Mouse (Mus musculus) embryonic facial prominence, embryonic 13.5 days (tissue): ENCODE measurements around the gene Dab1. TPM values are rescaled to one million over a fixed set of nuclear protein-coding genes. Genes with fewer than 3 reads are reported as not detected.

Experiments used
- ATAC-seq: fragments of 200-750 bp; cut with Nextera tagmentation; 2 replicates; pipeline ENCODE4 v1.8.0; 2017; ENCODE audit warnings: low read depth; ENCODE audit not compliant: insufficient number of reproducible peaks, insufficient read depth, low FRiP score, low TSS enrichment
- H3K27ac ChIP-seq: fragments of 300-500 bp; sonication (generic); 2 replicates; pipeline ENCODE4 v1.5.1; 2015; ENCODE audit warnings: moderate library complexity, mild to moderate bottlenecking, inconsistent platforms
- H3K27me3 ChIP-seq: fragments of 300-500 bp; sonication (generic); 2 replicates; pipeline ENCODE4 v1.6.1; 2015; ENCODE audit warnings: mild to moderate bottlenecking, inconsistent platforms
- H3K36me3 ChIP-seq: fragments of 300-500 bp; sonication (generic); 2 replicates; pipeline ENCODE4 v1.6.1; 2015; ENCODE audit warnings: mild to moderate bottlenecking, inconsistent platforms
- H3K4me1 ChIP-seq: fragments of 300-500 bp; sonication (generic); 2 replicates; pipeline ENCODE4 v1.6.1; 2015; ENCODE audit warnings: inconsistent platforms
- H3K4me2 ChIP-seq: fragments of 300-500 bp; sonication (generic); 2 replicates; pipeline ENCODE4 v1.6.1; 2015; ENCODE audit warnings: moderate library complexity, mild to moderate bottlenecking, inconsistent platforms
- H3K4me3 ChIP-seq: fragments of 300-500 bp; sonication (generic); 2 replicates; pipeline ENCODE4 v1.5.1; 2015; ENCODE audit warnings: mild to moderate bottlenecking, inconsistent platforms
- H3K9ac ChIP-seq: fragments of 300-500 bp; sonication (generic); 2 replicates; pipeline ENCODE4 v1.6.1; 2015; ENCODE audit warnings: mild to moderate bottlenecking, inconsistent platforms
- H3K9me3 ChIP-seq: fragments of 300-500 bp; sonication (generic); 2 replicates; pipeline ENCODE4 v1.6.1; 2016; ENCODE audit warnings: inconsistent platforms
- WGBS: fragments of 180-500 bp; shearing (Covaris S2); methylation state at CpG from one replicate; pipeline ENCODE4 v1.1.7; 2015; ENCODE audit warnings: mixed read lengths; 5-methylcytosine and 5-hydroxymethylcytosine counted together
- polyA plus RNA-seq: library from polyadenylated mRNA; unstranded; fragments of >200 nt; fragmentation: Nextera tagmentation; extraction: Ambion mirVana; gene quantifications from 2 replicates; pipeline ENCODE4 v1.2.1, GENCODE M21; 2015

Dab1 gene
- polyA plus RNA-seq, 1 experiment from 2014 or later = 17.3 TPM

DNA sequence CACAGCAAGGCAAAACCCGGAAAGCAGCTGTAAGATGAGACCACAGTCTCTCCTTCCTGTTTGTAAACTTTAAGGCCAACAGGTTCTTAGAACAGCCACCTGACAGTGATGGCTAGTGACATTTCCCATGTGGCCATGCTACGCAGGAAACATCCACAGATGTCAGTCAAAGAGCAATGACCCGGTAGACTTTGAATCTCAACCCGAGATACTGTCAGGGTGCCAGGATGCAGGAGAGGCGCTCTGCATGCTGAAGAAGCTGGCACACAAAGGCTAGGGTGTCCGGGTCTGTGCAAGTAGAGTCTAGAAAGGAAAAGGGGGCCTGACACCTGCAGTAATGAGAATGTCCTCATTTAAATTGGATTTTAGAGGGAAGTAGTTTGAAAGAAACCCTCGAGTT lies 222.0 kb downstream of the Dab1 start:
- ATAC-seq = no peak
- H3K36me3 ChIP-seq = no peaks in the 10 kb centered on the region
- WGBS = 57% methylated on average over 7 of the region's 7 CpGs
- H3K4me2 ChIP-seq = no peak overlapping the region
- no peak overlapping the region for H3K27ac ChIP-seq
- H3K4me3 ChIP-seq = no peak overlapping the region
- no peak overlapping the region for H3K9ac ChIP-seq
- H3K4me1 ChIP-seq = 0 out of 2 replicates have a peak, but pooled peaks cover 3% of the 10 kb centered on the region
- no peaks in the 10 kb centered on the region for H3K27me3 ChIP-seq
- no peaks in the 10 kb centered on the region for H3K9me3 ChIP-seq

DNA sequence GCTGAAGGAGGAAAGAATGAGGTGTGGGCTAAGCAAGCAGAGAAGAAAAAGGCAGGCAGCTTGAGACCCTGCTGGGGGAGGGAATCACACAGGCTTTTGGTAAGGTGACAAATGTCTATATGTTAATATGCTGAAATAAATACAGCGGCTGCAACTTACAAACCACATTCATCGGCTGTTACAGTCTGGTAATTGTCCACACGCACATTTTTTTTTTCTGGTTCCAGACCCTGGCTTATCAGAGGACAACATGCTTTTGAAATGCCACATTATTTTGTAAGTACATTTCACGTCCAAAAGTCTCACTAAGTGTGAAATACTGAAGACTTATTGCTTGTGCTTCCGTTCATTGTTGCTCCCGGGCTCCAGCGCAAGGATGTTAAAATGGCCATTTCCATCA lies 225.5 kb downstream of the Dab1 start:
- 75% methylated on average over 7 of the region's 7 CpGs for WGBS
- no peaks in the 10 kb centered on the region for H3K36me3 ChIP-seq
- 0 out of 2 replicates have a peak, but pooled peaks cover 3% of the 10 kb centered on the region for H3K4me1 ChIP-seq
- H3K27ac ChIP-seq = no peak overlapping the region
- no peak for ATAC-seq
- H3K9me3 ChIP-seq = no peaks in the 10 kb centered on the region
- H3K4me2 ChIP-seq = no peak overlapping the region
- H3K4me3 ChIP-seq = no peak overlapping the region
- no peaks in the 10 kb centered on the region for H3K27me3 ChIP-seq
- H3K9ac ChIP-seq = no peak overlapping the region

DNA sequence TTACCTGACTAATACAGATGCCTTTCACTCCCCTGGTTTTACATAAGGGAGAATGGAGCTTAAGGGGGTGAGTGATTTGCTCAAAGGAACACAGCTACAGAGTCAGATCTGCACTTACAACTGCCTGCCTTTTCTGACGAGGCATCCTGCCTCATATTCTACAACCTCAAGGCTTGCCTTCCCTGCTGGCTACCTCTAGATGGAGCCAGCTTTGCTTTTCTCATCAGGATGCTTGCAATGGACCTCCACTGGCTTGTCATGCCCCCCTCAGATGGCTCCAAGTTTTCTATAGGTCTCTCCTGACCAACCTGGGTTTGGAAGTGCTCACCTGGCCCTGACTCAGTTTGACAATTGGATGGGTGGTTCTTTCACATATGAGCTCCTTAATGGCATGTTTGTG lies 238.0 kb downstream of the Dab1 start:
- Histone ChIP-seq H3K4me1 (no peaks in the 10 kb centered on the region), H3K36me3 (no peaks in the 10 kb centered on the region), H3K4me3 (no peak overlapping the region), H3K9me3 (no peaks in the 10 kb centered on the region), H3K27ac (no peak overlapping the region), H3K27me3 (no peaks in the 10 kb centered on the region), H3K4me2 (no peak overlapping the region), H3K9ac (no peak overlapping the region)
- 18% methylated on average over 1 of the region's 1 CpGs for WGBS
- no peak for ATAC-seq

DNA sequence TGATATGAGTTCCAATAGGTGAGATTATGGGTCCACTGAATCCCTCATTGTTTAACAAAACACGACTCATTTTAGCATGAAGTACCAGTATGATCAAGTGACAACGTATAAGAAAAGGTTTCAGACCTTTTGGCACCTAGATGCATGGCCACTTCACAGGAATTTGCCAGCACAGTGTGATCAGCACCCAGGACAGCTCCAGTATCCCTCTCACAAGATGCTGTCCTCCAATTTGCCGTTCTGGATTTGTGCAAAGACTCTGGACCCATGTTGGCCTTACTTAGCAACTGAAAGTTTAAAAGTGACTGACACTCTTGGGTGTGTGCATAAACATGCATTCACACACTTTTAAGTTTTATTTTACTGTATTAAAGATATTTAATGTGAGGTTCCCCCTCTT lies 256.4 kb downstream of the Dab1 start:
- Histone ChIP-seq H3K4me1 (peaks cover 5% of the 10 kb centered on the region; the same call in 1 of the 2 replicates), H3K27me3 (no peaks in the 10 kb centered on the region), H3K27ac (no peak overlapping the region), H3K9ac (no peak overlapping the region), H3K4me3 (no peak overlapping the region), H3K36me3 (no peaks in the 10 kb centered on the region), H3K4me2 (no peak overlapping the region), H3K9me3 (no peaks in the 10 kb centered on the region)
- 18% methylated on average over 3 of the region's 3 CpGs for WGBS
- ATAC-seq = no peak

DNA sequence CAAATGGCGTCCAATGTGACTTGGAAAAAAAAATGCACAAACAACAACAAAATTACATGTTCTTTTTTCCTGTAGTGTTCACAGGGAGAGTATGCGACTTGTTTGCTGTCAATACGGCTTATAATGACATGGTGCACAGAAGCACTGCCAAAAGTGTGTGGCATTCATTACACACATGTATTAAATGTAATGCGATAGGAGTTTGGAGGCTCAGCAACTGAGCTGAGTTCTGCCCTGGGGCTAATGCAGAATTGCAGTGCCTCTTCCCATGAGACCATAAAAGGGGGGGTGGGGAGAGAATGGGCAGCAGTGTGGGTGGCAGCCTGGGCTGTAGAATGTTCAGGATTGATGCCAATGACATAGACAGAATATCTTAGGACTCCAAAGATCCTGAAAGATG lies 259.7 kb downstream of the Dab1 start:
- Histone ChIP-seq H3K27ac (no peak overlapping the region), H3K4me1 (peaks cover 5% of the 10 kb centered on the region; the same call in 1 of the 2 replicates), H3K27me3 (no peaks in the 10 kb centered on the region), H3K4me2 (no peak overlapping the region), H3K9me3 (no peaks in the 10 kb centered on the region), H3K4me3 (no peak overlapping the region), H3K9ac (no peak overlapping the region), H3K36me3 (no peaks in the 10 kb centered on the region)
- no peak for ATAC-seq
- WGBS = 12% methylated on average over 4 of the region's 4 CpGs

DNA sequence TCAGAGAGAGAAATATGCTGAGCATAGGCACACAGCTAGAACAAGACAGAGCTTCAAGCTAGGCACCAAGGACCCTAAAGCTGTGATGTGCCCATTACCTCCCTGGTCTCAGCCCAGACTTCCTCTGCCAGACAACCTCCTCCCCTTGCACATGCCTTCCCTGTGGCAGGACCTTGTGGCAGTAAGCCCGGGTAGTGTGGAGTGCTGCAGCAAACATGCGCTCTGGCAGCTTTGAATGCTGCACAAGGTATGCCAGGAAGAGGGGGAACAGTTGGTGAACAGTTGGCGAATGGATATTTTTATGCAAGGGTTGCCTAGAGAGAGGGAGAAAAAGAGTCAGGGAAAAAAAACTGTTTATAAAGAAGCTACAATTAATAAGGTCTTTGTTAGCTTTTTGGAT lies 262.5 kb downstream of the Dab1 start:
- Histone ChIP-seq H3K36me3 (no peaks in the 10 kb centered on the region), H3K27ac (no peak overlapping the region), H3K27me3 (no peaks in the 10 kb centered on the region), H3K4me1 (peaks cover 5% of the 10 kb centered on the region; the same call in 1 of the 2 replicates), H3K4me3 (no peak overlapping the region), H3K4me2 (no peak overlapping the region), H3K9me3 (no peaks in the 10 kb centered on the region), H3K9ac (no peak overlapping the region)
- WGBS = 70% methylated on average over 3 of the region's 3 CpGs
- no peak for ATAC-seq

DNA sequence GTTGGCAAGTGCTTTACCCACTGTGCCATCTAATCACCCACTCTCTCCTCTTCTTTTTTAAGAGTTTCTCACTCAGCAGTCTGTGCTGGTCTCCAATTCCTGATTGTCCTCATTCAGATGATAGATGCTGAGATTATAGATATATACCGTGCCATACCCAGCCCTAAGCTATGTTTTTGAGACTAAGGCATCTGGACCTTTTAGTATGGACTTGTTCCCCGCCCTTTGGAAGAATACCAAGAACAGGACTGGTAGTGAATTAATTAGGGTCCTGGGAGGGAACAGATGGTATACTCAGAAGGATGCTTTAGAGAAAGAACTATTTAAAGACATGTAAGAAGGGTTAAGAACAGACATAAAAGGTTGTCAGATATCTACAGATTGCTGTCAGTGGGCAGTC lies 268.9 kb downstream of the Dab1 start:
- WGBS = 74% methylated on average over 2 of the region's 2 CpGs
- Histone ChIP-seq H3K4me3 (no peak overlapping the region), H3K27ac (no peak overlapping the region), H3K9me3 (no peaks in the 10 kb centered on the region), H3K4me2 (no peak overlapping the region), H3K4me1 (no peaks in the 10 kb centered on the region), H3K9ac (no peak overlapping the region), H3K27me3 (no peaks in the 10 kb centered on the region), H3K36me3 (no peaks in the 10 kb centered on the region)
- ATAC-seq = no peak

DNA sequence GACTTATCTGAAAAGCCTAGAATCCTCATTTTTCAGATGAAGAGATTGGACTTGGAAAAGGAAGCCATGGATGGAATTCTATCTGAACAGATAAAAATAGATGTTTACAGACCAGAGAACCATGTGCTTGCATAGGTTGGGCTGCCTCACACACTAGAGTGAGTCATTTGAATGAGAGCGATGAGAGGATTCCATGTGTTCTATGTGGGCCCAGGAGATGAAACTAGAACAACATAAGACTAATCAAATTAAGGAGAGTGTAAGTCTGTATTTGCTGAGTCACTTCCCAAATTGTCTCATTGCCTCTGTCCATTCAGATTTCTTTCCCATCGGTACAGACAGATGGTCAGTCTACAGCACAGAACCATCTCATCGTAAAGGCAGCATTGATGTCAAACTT lies 270.0 kb downstream of the Dab1 start:
- 89% methylated on average over 3 of the region's 3 CpGs for WGBS
- ATAC-seq = no peak
- no peak overlapping the region for H3K27ac ChIP-seq
- no peak overlapping the region for H3K4me2 ChIP-seq
- no peak overlapping the region for H3K4me3 ChIP-seq
- H3K27me3 ChIP-seq = no peaks in the 10 kb centered on the region
- no peaks in the 10 kb centered on the region for H3K4me1 ChIP-seq
- no peaks in the 10 kb centered on the region for H3K9me3 ChIP-seq
- no peak overlapping the region for H3K9ac ChIP-seq
- no peaks in the 10 kb centered on the region for H3K36me3 ChIP-seq

DNA sequence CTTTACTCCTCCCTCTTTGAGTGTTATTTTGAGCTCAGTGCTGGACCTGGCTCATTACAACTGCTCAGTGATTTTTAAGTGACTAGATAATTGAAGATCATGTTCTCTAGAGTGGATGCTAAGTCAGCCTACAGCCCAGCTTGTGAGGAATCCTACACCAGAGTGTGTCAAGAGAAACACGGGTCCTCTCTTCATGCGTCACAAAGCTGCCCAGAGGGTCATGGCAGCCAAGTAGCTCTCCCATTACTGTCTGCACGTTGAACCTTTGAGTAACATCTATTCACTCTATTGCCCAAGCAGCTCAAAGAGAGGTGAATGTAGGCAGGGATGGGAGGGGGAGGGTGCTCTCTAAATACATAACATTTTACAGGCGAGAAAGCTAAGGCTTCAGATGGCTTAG lies 277.6 kb downstream of the Dab1 start:
- Histone ChIP-seq H3K36me3 (no peaks in the 10 kb centered on the region), H3K4me3 (no peak overlapping the region), H3K9me3 (no peaks in the 10 kb centered on the region), H3K4me2 (no peak overlapping the region), H3K9ac (no peak overlapping the region), H3K4me1 (no peaks in the 10 kb centered on the region), H3K27me3 (no peaks in the 10 kb centered on the region), H3K27ac (no peak overlapping the region)
- 82% methylated on average over 4 of the region's 4 CpGs for WGBS
- ATAC-seq = no peak

DNA sequence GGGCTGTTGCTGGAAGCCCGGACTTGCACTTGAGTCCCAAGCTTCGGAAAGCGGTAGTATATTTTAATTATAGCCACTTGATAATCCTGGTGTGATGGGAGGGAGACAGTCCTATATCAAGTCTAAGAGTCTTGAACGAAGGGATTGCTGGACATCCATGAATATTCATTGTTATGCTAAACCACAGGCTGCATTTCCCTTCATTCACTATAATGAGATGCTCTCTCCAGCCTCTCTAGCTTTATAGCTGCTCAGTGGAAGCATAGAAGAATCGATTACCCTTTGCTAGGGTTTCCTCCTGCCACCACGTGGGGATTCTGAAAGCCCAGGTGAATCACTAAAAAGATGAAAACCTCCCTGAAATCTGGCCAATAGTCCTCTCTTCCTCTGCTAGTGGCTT lies 278.5 kb downstream of the Dab1 start:
- Histone ChIP-seq H3K36me3 (no peaks in the 10 kb centered on the region), H3K4me1 (no peaks in the 10 kb centered on the region), H3K27me3 (no peaks in the 10 kb centered on the region), H3K9ac (no peak overlapping the region), H3K9me3 (no peaks in the 10 kb centered on the region), H3K27ac (no peak overlapping the region), H3K4me3 (no peak overlapping the region), H3K4me2 (no peak overlapping the region)
- no peak for ATAC-seq
- 73% methylated on average over 6 of the region's 6 CpGs for WGBS

DNA sequence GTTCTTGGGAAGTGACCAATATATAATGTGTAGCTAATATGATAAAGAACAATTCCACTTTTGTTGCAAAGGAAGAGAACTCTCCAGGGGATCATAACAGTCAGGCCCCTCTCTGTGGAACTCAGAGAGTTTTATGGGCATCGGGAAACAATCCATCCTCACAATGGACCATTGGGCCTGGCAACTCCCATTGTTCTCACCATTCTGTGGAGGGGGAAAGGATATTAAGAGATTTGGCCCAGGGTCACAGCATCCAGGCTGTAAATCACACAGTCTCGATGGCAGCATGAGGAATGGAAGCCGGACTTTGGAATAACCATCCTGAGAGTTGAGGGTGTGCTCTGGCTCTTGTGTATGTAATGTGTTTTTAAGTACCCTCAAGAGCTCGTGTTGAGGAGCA lies 292.3 kb downstream of the Dab1 start:
- ATAC-seq = no peak
- Histone ChIP-seq H3K4me2 (no peak overlapping the region), H3K4me3 (no peak overlapping the region), H3K4me1 (no peaks in the 10 kb centered on the region), H3K9ac (no peak overlapping the region), H3K27ac (no peak overlapping the region), H3K9me3 (no peaks in the 10 kb centered on the region), H3K36me3 (no peaks in the 10 kb centered on the region), H3K27me3 (no peaks in the 10 kb centered on the region)
- WGBS = 77% methylated on average over 4 of the region's 4 CpGs

DNA sequence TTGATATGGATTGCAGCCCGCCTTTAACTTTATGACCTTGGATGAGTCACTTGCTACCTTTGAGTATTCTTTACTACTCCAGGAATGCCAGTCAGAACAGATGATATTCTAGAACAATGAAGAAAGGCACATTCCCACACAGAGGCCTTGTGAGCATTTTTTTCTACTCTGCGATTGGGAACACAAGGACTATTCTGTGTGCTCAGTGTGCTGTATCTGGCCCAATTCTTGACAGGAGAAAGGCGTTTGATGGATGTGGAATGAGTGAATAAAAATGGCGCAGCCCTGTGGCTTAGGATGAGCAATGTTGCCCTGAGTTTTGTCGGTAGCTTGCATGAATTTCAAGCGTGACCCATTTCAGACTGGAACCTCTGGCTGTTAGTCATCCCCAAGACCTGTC lies 292.9 kb downstream of the Dab1 start:
- Histone ChIP-seq H3K36me3 (no peaks in the 10 kb centered on the region), H3K4me3 (no peak overlapping the region), H3K27me3 (no peaks in the 10 kb centered on the region), H3K27ac (no peak overlapping the region), H3K9ac (no peak overlapping the region), H3K9me3 (no peaks in the 10 kb centered on the region), H3K4me1 (no peaks in the 10 kb centered on the region), H3K4me2 (no peak overlapping the region)
- WGBS = 89% methylated on average over 6 of the region's 6 CpGs
- ATAC-seq = no peak

DNA sequence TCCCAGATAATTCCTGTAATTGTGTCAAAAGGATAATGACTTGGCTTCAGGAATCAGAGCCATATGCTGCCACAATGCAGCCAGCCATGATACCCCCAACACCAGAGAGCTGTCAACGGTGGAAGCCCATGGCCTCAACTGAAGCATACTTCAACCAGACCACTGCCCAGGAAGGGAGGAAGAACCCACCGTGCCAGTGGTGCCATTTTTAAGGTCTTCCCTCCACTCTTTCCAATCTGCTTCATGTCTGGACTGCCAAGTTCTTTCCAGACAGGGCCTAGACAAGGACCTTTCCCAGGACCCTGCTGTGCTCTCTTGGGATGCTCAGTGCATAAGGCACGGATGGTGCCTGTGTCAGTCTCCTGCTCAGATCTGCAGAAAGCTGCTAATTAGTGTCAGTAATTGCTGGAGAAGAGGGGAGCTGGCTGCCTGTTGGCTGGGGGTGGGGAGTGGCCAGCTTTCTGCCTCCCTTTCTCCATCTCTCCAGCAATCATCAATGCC lies 303.3 kb downstream of the Dab1 start:
- Histone ChIP-seq H3K36me3 (no peaks in the 10 kb centered on the region), H3K9me3 (no peaks in the 10 kb centered on the region), H3K27me3 (no peaks in the 10 kb centered on the region), H3K4me3 (no peak overlapping the region), H3K9ac (no peak overlapping the region), H3K27ac (no peak overlapping the region), H3K4me2 (no peak overlapping the region), H3K4me1 (no peaks in the 10 kb centered on the region)
- no peak for ATAC-seq
- WGBS = 50% methylated on average over 3 of the region's 3 CpGs
